Mouse (Mus musculus): ENCODE results near the gene Vrk1.

The Vrk1 gene

GRCm38 (mm10) chr12:106052271-106052670, 42.2 kb downstream of the Vrk1 start:
- no peak for DNase-seq (ENCODE audit: low spot score)

GRCm38 (mm10) chr12:106055799-106056198, 45.8 kb downstream of the Vrk1 start:
- peak; percentile 71 for DNase-seq (ENCODE audit: low spot score)

- DNase-seq (ENCODE audit: low spot score) = no peak
Observed at GRCm38 (mm10) chr12:106059873-106060573, 50.0 kb downstream of the Vrk1 start.

- no peak for DNase-seq (ENCODE audit: low spot score)
Observed at GRCm38 (mm10) chr12:106070434-106071155, 60.6 kb downstream of the Vrk1 start.

- no peak for DNase-seq (ENCODE audit: low spot score)
Observed at GRCm38 (mm10) chr12:106071575-106072166, 61.6 kb downstream of the Vrk1 start.

- DNase-seq (ENCODE audit: low spot score) = no peak
Observed at GRCm38 (mm10) chr12:106074371-106075155, 64.5 kb downstream of the Vrk1 start.

- DNase-seq (ENCODE audit: low spot score) = no peak
Observed at GRCm38 (mm10) chr12:106076131-106076530, 66.1 kb downstream of the Vrk1 start.

GRCm38 (mm10) chr12:106080511-106080910, 70.5 kb downstream of the Vrk1 start:
- no peak for DNase-seq (ENCODE audit: low spot score)

- no peak for DNase-seq (ENCODE audit: low spot score)
Observed at GRCm38 (mm10) chr12:106080945-106081747, 71.1 kb downstream of the Vrk1 start.

- no peak for DNase-seq (ENCODE audit: low spot score)
Observed at GRCm38 (mm10) chr12:106081748-106082140, 71.7 kb downstream of the Vrk1 start.

- no peak for DNase-seq (ENCODE audit: low spot score)
Observed at GRCm38 (mm10) chr12:106082191-106082957, 72.3 kb downstream of the Vrk1 start.

- no peak for DNase-seq (ENCODE audit: low spot score)
Observed at GRCm38 (mm10) chr12:106082958-106083381, 72.9 kb downstream of the Vrk1 start.

GRCm38 (mm10) chr12:106084126-106084525, 74.1 kb downstream of the Vrk1 start:
- DNase-seq (ENCODE audit: low spot score) = no peak

- DNase-seq (ENCODE audit: low spot score) = peak; percentile 12
Observed at GRCm38 (mm10) chr12:106094827-106095226, 84.8 kb downstream of the Vrk1 start.

- DNase-seq (ENCODE audit: low spot score) = no peak
Observed at GRCm38 (mm10) chr12:106102003-106102402, 92.0 kb downstream of the Vrk1 start.

GRCm38 (mm10) chr12:106102726-106103643, 93.0 kb downstream of the Vrk1 start:
- no peak for DNase-seq (ENCODE audit: low spot score)

- no peak for DNase-seq (ENCODE audit: low spot score)
Observed at GRCm38 (mm10) chr12:106107272-106107671, 97.2 kb downstream of the Vrk1 start.

GRCm38 (mm10) chr12:106115070-106115891, 105.3 kb downstream of the Vrk1 start:
- DNase-seq (ENCODE audit: low spot score) = peak; percentile 3

GRCm38 (mm10) chr12:106115892-106116206, 105.8 kb downstream of the Vrk1 start:
- DNase-seq (ENCODE audit: low spot score) = no peak
